Mouse (Mus musculus): Measurements from ENCODE around the gene Ang4. TPM values are rescaled to one million over a fixed set of nuclear protein-coding genes. Genes with fewer than 3 reads are reported as not detected.
A peak's percentile ranks its signal among the peaks of the same experiment; 100 is the strongest.
"Not testable (repeated sequence)": the region's sequence is repeated elsewhere in the genome, so short reads cannot be mapped to it uniquely, and the experiment has no call there.

Ang4 gene
- not detected for total RNA-seq (2021)
- long read RNA-seq, experiment 1: 0 reads
- long read RNA-seq, experiment 2: 0 reads

DNA sequence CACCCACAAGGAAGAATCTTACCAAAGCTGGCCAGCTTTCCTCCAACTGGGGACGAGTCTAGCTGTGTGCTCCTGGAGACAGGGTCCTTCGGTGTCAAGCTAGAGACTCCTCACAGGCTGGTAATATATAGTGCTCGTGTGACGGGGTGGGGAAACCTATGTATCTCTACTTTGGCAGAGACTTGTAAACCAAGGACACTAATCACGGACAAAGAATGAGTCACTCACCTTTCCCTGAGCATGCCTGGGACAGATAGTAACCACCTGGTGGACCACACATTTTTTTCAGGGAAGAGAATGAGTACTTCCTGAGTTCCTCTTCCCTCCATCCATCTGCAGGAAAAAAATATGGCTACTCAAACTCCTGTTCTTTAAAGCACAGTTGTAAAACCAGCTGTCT lies at the start of gene Ang4:
Gene Ang4, minus strand, starts transcription at position 101 of the 400 bp plus-strand sequence.
- H3K27ac ChIP-seq: no peak within 1 kb of the TSS
- DNase-seq (ENCODE audit: low spot score in 2 of 2): no peak
- no peak within 1 kb of the TSS for H3K4me3 ChIP-seq
- TF ChIP-seq CTCF (conservative IDR thresholded peaks at IDR 0.05): no peak

DNA sequence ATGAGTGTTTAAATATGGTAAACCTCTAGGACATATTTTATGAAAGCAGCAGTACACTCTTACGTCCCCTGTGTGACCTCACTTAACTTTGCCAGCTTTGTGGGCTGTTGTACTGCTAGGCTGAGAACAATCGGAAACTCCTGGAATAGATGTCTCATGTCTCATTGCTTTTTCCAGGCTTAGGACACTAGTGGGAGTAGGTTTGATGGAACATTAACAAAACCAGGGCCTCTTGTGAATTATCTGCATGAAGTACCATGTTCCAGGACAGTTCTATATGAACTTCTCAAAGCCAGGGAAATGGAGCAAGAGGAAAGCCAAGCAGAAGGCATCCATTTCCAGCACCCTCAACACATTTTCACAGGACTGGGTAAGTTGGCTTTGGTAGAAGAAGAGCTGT lies 26.4 kb upstream of the Ang4 start, which contains the start of gene AY358078:
Gene AY358078, plus strand, starts transcription at position 301 of the 400 bp plus-strand sequence.
- H3K4me3 ChIP-seq: no peak within 1 kb of the TSS
- DNase-seq (ENCODE audit: low spot score in 2 of 2): no peak
- TF ChIP-seq CTCF (conservative IDR thresholded peaks at IDR 0.05): no peak
- no peak within 1 kb of the TSS for H3K27ac ChIP-seq

DNA sequence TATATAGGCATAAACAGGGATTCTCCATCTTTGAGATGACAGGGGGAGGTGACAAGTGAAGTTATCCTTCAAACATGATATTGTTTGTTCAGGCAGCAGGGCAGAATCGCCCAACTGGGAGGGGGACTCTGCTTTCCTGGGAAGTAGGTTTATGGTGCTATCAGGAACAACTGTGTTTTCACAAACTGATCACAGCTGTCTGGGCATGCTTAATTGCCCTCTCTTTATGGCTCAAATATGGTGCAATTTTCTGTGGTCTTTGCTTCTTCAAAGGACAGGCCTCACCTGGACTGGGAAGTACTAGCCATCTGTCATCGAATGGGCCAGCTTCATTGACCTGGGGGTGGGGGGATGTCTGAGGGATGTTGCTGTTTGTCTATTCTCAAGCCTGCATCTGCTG lies 20.7 kb upstream of the Ang4 start:
- no peak overlapping the region for H3K27ac ChIP-seq
- DNase-seq (ENCODE audit: low spot score in 2 of 2): no peak
- H3K4me3 ChIP-seq: no peak overlapping the region
- no peak for TF ChIP-seq CTCF (conservative IDR thresholded peaks at IDR 0.05)

DNA sequence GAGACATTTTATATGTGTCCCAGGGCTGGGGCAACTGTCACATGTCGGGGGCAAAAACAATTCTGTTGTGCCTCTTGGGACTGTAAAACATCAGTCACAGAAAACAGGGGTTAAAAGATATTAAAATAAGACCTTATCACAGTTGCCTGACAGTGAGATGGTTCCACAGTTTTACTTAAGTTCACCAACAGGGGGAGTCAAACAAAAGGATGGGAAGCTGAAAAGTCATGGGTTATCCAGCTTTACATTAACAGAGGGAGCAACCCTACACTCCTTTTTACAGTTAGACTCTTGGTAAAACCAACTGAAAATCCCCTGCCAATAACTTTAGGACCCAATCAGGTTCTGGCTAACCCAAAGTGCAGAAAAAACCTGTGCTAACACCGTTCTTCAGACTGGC lies 15.8 kb upstream of the Ang4 start:
- DNase-seq (ENCODE audit: low spot score in 2 of 2): no peak
- TF ChIP-seq CTCF (conservative IDR thresholded peaks at IDR 0.05): peak; percentile 43
- H3K27ac ChIP-seq: no peak overlapping the region
- H3K4me3 ChIP-seq: no peak overlapping the region

DNA sequence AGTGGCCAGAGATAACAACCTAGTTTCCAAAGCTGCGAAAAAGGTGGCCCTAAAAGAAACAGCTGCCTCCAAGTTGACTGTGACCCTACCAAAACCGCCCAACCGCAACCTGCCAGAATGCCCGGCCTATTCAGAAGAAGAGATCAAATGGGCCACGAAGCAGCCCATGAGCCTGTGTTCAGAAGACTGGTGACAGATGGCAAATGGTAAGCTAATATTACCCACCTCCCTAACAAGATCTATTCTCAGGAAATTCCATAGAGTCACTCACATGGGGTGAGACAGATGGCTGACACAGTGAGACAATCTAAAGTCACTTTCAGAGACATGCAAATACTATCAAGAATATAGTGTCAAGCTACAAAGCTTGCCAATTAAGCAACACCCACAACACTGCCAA lies 13.7 kb upstream of the Ang4 start:
- no peak for TF ChIP-seq CTCF (conservative IDR thresholded peaks at IDR 0.05)
- DNase-seq (ENCODE audit: low spot score in 2 of 2): no peak
- H3K27ac ChIP-seq: no peak overlapping the region
- H3K4me3 ChIP-seq: no peak overlapping the region

GRCm38 (mm10) chr14:51786335-51786734 lies 12.9 kb upstream of the Ang4 start:
- no peak for TF ChIP-seq CTCF (conservative IDR thresholded peaks at IDR 0.05)
- no peak for DNase-seq (ENCODE audit: low spot score in 2 of 2)
- no peak overlapping the region for H3K27ac ChIP-seq
- no peak overlapping the region for H3K4me3 ChIP-seq

- Histone ChIP-seq H3K4me3 (no peak overlapping the region), H3K27ac (no peak overlapping the region)
- DNase-seq (ENCODE audit: low spot score in 2 of 2): no peak
- no peak for TF ChIP-seq CTCF (conservative IDR thresholded peaks at IDR 0.05)
These were observed 5.6 kb upstream of the Ang4 start for GRCm38 (mm10) chr14:51778865-51779481.

DNA sequence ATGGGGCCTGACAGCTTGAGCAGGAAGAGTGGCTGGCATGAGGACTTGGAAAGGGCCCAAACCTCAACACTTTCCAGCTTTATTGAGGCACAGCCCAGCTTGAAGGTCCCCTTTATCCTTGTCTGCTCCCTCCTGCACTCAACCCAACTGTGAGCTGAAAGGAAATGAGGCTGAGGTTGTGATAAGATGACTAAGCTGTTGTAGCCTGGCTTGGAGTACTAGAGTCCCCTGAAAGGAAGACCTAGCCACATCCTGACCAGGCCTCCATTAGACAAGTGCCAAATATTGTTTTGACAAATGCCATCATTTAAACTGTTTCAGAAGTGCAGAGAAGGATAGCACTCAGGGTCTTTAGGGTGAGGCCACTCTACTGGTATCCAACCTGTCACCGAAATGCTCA lies 4.4 kb upstream of the Ang4 start:
- DNase-seq (ENCODE audit: low spot score in 2 of 2): no peak
- no peak for TF ChIP-seq CTCF (conservative IDR thresholded peaks at IDR 0.05)
- no peak overlapping the region for H3K27ac ChIP-seq
- H3K4me3 ChIP-seq: no peak overlapping the region

- not testable (repeated sequence) for DNase-seq (ENCODE audit: low spot score in 2 of 2); H3K27ac ChIP-seq; H3K4me3 ChIP-seq
- peak; percentile 76 for TF ChIP-seq CTCF (conservative IDR thresholded peaks at IDR 0.05)
These were observed 2.0 kb downstream of the Ang4 start for GRCm38 (mm10) chr14:51771378-51771777.

DNA sequence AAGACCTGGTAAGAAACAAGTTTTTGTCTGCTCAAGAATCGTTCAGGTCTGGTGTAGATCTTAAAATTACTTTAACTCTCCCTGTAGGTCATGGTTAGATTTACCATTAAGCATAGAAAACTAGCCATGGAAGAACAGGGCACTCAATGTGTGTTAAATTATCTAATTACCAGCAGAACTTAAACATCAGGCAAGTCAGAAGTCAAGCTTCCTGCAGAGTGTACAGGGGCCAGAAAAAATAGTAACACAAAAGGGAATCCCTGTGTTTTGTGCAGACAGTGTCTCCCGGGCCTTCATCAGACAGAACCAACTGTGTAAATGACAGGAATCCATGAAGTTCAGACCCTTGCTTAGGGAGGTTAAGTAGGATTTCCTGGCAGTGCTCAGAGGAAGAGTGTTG lies 17.4 kb downstream of the Ang4 start:
- no peak for TF ChIP-seq CTCF (conservative IDR thresholded peaks at IDR 0.05)
- no peak for DNase-seq (ENCODE audit: low spot score in 2 of 2)
- Histone ChIP-seq H3K27ac (no peak overlapping the region), H3K4me3 (no peak overlapping the region)

DNA sequence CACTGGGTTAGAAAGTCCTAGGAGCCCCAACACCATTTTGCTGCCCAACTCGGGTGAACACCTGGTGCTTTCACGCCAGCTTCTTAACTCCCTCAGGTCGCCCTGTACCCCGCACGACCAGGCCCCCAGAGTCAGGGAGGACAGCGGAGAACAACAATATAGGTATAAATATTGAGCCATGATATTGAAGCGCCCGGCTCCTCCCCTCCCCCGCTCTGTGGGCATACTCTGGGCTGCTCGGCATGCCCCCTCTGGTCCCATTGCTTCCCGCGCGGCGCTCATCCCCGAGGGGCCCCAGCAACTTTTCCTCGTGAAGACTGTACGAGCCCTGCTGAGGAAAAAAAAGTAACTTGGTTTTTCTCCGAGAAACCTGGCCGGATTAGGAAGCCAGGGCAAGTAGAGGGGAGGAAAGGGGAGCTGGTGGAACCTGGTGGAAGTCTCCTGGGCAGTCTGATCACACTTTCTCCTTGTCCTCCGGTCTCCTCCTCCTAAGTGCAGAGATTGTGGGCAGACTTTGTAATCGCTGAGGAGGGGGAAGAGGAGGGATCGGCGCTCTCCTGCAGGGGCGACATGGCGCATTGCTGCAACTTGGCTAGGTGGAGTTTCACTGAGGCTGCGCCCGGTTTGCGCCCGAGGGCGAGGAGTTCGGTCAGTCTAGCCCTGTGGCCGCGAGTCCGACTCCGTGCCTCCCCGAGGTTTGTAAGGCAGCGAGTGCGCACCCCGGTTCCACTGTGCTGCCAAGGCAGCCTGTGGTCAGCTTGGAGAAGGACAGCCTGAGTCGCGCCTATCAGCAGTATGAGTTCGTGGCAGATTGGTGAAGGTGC lies 32.8 kb downstream of the Ang4 start:
- Histone ChIP-seq H3K27ac (no peak overlapping the region), H3K4me3 (no peak overlapping the region)
- TF ChIP-seq CTCF (conservative IDR thresholded peaks at IDR 0.05): no peak
- no peak for DNase-seq (ENCODE audit: low spot score in 2 of 2)

- H3K27ac ChIP-seq: no peak overlapping the region
- H3K4me3 ChIP-seq: no peak overlapping the region
- no peak for DNase-seq (ENCODE audit: low spot score in 2 of 2)
- no peak for TF ChIP-seq CTCF (conservative IDR thresholded peaks at IDR 0.05)
These were observed 34.0 kb downstream of the Ang4 start for GRCm38 (mm10) chr14:51739150-51739993.

All from layer of hippocampus, adult 2 months (tissue).